Mouse (Mus musculus) cerebellum, adult 2 months (tissue): ENCODE data around the gene Kmt5c.

Source experiments
- CTCF ChIP-seq: fragments of 200-500 bp; IDR thresholded peaks from 2 replicates; pipeline ENCODE4 v1.5.1; 2011; ENCODE audit warnings: low read depth, mild to moderate bottlenecking, control low read depth, low read length, moderate library complexity, borderline replicate concordance; ENCODE audit not compliant: insufficient read depth
- POLR2A ChIP-seq: fragments of 200-500 bp; IDR thresholded peaks from 2 replicates; pipeline ENCODE4 v1.6.1; 2011; ENCODE audit warnings: low read length, control low read depth, borderline replicate concordance; ENCODE audit not compliant: insufficient read depth

- TF ChIP-seq CTCF (no peak), POLR2A (no peak)
These were observed 38.1 kb downstream of the Kmt5c start for GRCm38 (mm10) chr7:4777851-4778637.
